Mouse (Mus musculus) embryonic fibroblast, embryonic 13.5 days (primary cell): ENCODE results near the gene Trim71.

Experiments used
- CTCF ChIP-seq: IDR thresholded peaks from 2 replicates; pipeline ENCODE4 v1.5.1; 2011; ENCODE audit warnings: mild to moderate bottlenecking, control low read depth, low read length, moderate library complexity, borderline replicate concordance; ENCODE audit not compliant: insufficient read depth
- POLR2A ChIP-seq: IDR thresholded peaks from 2 replicates; pipeline ENCODE4 v1.6.1; 2011; ENCODE audit warnings: low read depth, mild to moderate bottlenecking, control low read depth, low read length, moderate library complexity

DNA sequence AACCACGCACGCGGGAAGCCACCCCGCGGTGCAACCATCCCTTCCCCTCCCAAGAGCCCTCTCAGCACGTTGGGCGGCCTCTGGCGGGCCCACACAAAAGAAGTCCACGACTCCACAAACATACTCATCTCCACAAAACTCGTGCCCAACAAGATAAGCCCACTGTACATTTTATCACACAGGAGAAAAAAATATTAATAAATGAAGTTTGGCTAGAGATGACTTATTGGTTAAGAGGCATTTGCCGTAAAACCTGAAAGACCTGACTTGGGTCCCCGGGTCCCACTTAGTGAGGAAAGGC is 2.5 kb downstream of the Trim71 start:
- TF ChIP-seq POLR2A (no peak), CTCF (no peak)
